Mouse (Mus musculus): ENCODE results near the gene G3bp1. TPM values are rescaled to one million over a fixed set of nuclear protein-coding genes. Genes with fewer than 3 reads are reported as not detected.

The G3bp1 gene
- polyA plus RNA-seq (2014; fragmentation: Illumina TruSeq; extraction: RNeasy Lipid Tissue Mini Kit (QIAGEN cat#74804); ENCODE audit: low read depth, low replicate concordance), result 38.6 TPM

DNA sequence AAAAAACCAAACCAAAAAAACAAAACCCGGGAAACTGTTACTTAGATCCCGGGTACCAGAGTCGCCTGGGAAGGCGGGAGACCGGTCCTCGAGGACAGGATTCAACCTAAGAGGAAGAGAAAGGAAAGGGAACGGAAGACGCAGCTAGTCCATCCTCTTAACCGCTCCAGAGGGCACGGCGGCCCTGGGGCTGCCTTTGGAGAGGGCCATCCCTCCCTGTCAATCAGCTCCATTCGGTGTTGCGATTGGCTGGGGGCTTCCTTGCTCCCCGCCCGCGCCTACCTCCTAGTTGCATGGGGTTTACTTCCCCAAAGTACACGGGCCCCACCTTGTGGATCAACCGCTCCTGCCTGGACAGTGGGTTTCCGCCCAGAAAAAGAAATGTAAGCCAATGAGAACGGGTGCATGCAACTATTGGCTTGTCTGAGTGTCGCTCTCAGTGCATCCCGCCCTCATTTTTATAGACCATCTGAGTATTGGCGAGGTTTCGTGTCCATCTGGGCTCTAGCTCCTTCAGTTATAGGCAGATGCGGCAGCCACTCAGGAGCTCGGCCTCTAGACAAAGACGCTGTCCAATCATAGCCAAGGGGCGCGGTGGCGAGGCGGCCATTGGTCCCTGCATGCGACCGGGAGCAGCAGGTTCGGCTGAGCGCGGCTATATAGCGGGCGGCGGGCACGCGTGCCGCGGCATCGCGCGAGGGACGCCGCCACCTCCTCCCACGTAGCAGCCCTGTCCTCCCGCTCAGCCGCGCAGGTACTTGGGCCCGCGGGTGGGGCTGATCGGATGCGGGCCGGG is at the start of gene G3bp1:
TSS of gene G3bp1 (plus strand) at position 638 of the 796 bp plus-strand sequence.

DNA sequence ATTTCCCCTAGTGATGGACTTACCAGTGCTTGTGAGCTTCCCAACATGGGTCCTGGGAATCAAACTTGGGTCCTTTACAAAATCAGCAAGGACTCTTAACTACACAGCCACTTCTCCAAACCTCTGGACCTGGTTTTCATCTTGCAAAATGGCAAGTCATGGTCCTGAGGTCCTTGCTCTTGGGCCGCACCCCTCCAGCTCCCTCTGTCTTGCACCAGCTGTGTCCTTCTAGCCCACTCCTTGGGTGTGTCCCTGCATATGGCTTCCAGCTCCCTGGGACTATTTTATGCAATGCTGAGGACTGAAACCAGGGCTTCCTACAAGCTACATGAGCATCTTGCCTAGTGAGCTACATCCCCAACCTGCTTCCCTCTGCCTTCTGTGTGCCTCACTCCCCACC is 46.5 kb upstream of the G3bp1 start, which contains the start of gene Sparc:
TSS of gene Sparc (minus strand) at position 206 of the 400 bp plus-strand sequence.

GRCm38 (mm10) chr11:55461019-55461645 is 8.4 kb upstream of the G3bp1 start, which contains the start of gene Atox1:
TSS of gene Atox1 (minus strand) at chr11:55461239.

Other genes with a start within 250 kb of the G3bp1 start
- gene Fat2, start 133.1 kb upstream of the G3bp1 start, polyA plus RNA-seq (2014; fragmentation: Illumina TruSeq; extraction: RNeasy Lipid Tissue Mini Kit (QIAGEN cat#74804); ENCODE audit: low read depth, low replicate concordance), result 0.05 TPM
- 265 TPM for gene Sparc, start 46.5 kb upstream of the G3bp1 start, polyA plus RNA-seq (2014; fragmentation: Illumina TruSeq; extraction: RNeasy Lipid Tissue Mini Kit (QIAGEN cat#74804); ENCODE audit: low read depth, low replicate concordance)
- gene Atox1, start 8.4 kb upstream of the G3bp1 start, polyA plus RNA-seq (2014; fragmentation: Illumina TruSeq; extraction: RNeasy Lipid Tissue Mini Kit (QIAGEN cat#74804); ENCODE audit: low read depth, low replicate concordance), result 120 TPM
- not detected for gene Glra1, start 138.5 kb downstream of the G3bp1 start, polyA plus RNA-seq (2014; fragmentation: Illumina TruSeq; extraction: RNeasy Lipid Tissue Mini Kit (QIAGEN cat#74804); ENCODE audit: low read depth, low replicate concordance)